ENCODE assay signal across 19 mouse cellular contexts in the genomic region with DNA sequence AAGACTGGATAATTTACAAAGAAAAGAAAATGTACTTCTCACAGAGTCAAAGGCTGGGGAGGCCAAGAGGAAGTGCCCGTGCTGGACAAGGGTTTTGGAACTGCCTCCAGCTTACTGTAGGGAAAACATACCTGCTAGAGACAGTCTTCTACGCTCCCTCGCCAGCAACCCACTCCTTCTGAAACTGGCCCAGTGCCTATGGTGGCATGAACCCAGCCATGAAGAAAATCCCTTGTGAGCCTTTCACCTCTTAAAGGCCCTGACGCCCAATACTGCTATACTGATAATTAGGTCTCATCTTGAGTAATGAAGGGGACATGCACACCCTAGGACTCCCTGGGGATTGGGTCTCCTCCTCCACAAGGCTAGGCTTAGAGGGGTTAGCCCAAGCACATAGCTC.
"Had no signal": no experiment of that assay in that cellular context is flagged by ENCODE, and none has a peak within 500 bp of the region (broad histone marks: within the 10 kb centered on the region; RNA-seq: fewer than 3 reads in every experiment).

No protein-coding gene starts in this region.

- H3K36me3 ChIP-seq: midbrain, embryonic 10.5 days; midbrain, embryonic 12.5 days; neural tube, embryonic 13.5 days; neural tube, embryonic 15.5 days had no signal

- ATAC-seq: midbrain, embryonic 16.5 days had no signal

- H3K4me2 ChIP-seq: lung, embryonic 14.5 days; midbrain, embryonic 12.5 days; neural tube, embryonic 13.5 days; neural tube, embryonic 15.5 days had no signal

- H3K9ac ChIP-seq: lung, embryonic 14.5 days; midbrain, embryonic 12.5 days; neural tube, embryonic 13.5 days; neural tube, embryonic 15.5 days had no signal

- H3K9me3 ChIP-seq: midbrain, embryonic 10.5 days; midbrain, embryonic 12.5 days; neural tube, embryonic 13.5 days; neural tube, embryonic 15.5 days had no signal

- H3K27me3 ChIP-seq: midbrain, embryonic 12.5 days; neural tube, embryonic 13.5 days; neural tube, embryonic 15.5 days had no signal

- DNase-seq: lung, adult 18-20 months; lung, embryonic 14.5 days; lung, postnatal 10 days; lung, postnatal 4 days; midbrain, embryonic 14.5 days; retina, postnatal 1 day; right cerebral cortex, adult 18-20 months; right cerebral cortex, postnatal 25 days; right cerebral cortex, postnatal 4 days; spleen, adult 18-20 months; thymus, adult 18-20 months; thymus, postnatal 14 days; thymus, postnatal 36 days had no signal

- H3K27ac ChIP-seq: midbrain, embryonic 10.5 days; midbrain, embryonic 12.5 days; neural tube, embryonic 13.5 days; neural tube, embryonic 15.5 days had no signal

- H3K4me3 ChIP-seq: midbrain, embryonic 10.5 days; midbrain, embryonic 12.5 days; myocyte; neural tube, embryonic 13.5 days; neural tube, embryonic 15.5 days had no signal

- H3K4me1 ChIP-seq: midbrain, embryonic 12.5 days; neural tube, embryonic 13.5 days; neural tube, embryonic 15.5 days had no signal
